Mouse (Mus musculus): ENCODE results near the gene Dpf3. TPM values are rescaled to one million over a fixed set of nuclear protein-coding genes. Genes with fewer than 3 reads are reported as not detected.

Dpf3 gene
- polyA plus RNA-seq, 1 experiment from 2014 or later = 13.0 TPM

- DNase-seq (ENCODE audit: low spot score) (no peak), ATAC-seq (replicated peaks; ENCODE audit: low FRiP score) (no peak)
- no peaks in the 10 kb centered on the region for H3K27me3 ChIP-seq (replicated peaks; ENCODE audit: control insufficient read depth, insufficient read depth, low read length)
- H3K4me3 ChIP-seq (ENCODE audit: low read depth, low read length) = no peak overlapping the region
- 69% methylated on average over 9 of the region's 9 CpGs for WGBS
- H3K4me1 ChIP-seq (replicated peaks; ENCODE audit: control insufficient read depth, insufficient read depth, low read length) = no peaks in the 10 kb centered on the region
- H3K4me2 ChIP-seq = no peak overlapping the region
- no peak overlapping the region for H3K9ac ChIP-seq (ENCODE audit: low read depth, low read length)
- H3K9me3 ChIP-seq (ENCODE audit: control insufficient read depth, low read length) = no peaks in the 10 kb centered on the region
- H3K36me3 ChIP-seq (ENCODE audit: control insufficient read depth, insufficient read depth, low read length) = no peaks in the 10 kb centered on the region
- H3K27ac ChIP-seq (ENCODE audit: low read depth, low read length) = no peak overlapping the region
Observed at GRCm38 (mm10) chr12:83494196-83494595, 6.7 kb upstream of the Dpf3 start.

- whole genome bisulfite sequencing = 65% methylated on average over 3 of the region's 3 CpGs
Observed at GRCm38 (mm10) chr12:83492808-83493207, 5.3 kb upstream of the Dpf3 start.

GRCm38 (mm10) chr12:83491609-83492008 lies 4.1 kb upstream of the Dpf3 start:
- Histone ChIP-seq H3K9ac (ENCODE audit: low read depth, low read length) (no peak overlapping the region), H3K27me3 (replicated peaks; ENCODE audit: control insufficient read depth, insufficient read depth, low read length) (no peaks in the 10 kb centered on the region), H3K4me3 (ENCODE audit: low read depth, low read length) (no peak overlapping the region), H3K4me1 (replicated peaks; ENCODE audit: control insufficient read depth, insufficient read depth, low read length) (peaks cover 7% of the 10 kb centered on the region; the same call in 1 of the 2 replicates), H3K9me3 (ENCODE audit: control insufficient read depth, low read length) (no peaks in the 10 kb centered on the region), H3K4me2 (no peak overlapping the region), H3K27ac (ENCODE audit: low read depth, low read length) (no peak overlapping the region), H3K36me3 (ENCODE audit: control insufficient read depth, insufficient read depth, low read length) (no peaks in the 10 kb centered on the region)
- WGBS = 42% methylated on average over 1 of the region's 1 CpGs
- no peak for DNase-seq (ENCODE audit: low spot score)
- no peak for ATAC-seq (replicated peaks; ENCODE audit: low FRiP score)

More at GRCm38 (mm10) chr12:83492808-83493207, 5.3 kb upstream of the Dpf3 start:
- Histone ChIP-seq H3K4me2 (no peak overlapping the region), H3K9me3 (ENCODE audit: control insufficient read depth, low read length) (no peaks in the 10 kb centered on the region), H3K36me3 (ENCODE audit: control insufficient read depth, insufficient read depth, low read length) (no peaks in the 10 kb centered on the region), H3K4me3 (ENCODE audit: low read depth, low read length) (no peak overlapping the region), H3K4me1 (replicated peaks; ENCODE audit: control insufficient read depth, insufficient read depth, low read length) (peaks cover 7% of the 10 kb centered on the region; the same call in 1 of the 2 replicates), H3K9ac (ENCODE audit: low read depth, low read length) (no peak overlapping the region), H3K27ac (ENCODE audit: low read depth, low read length) (no peak overlapping the region), H3K27me3 (replicated peaks; ENCODE audit: control insufficient read depth, insufficient read depth, low read length) (no peaks in the 10 kb centered on the region)
- ATAC-seq (replicated peaks; ENCODE audit: low FRiP score) = no peak
- DNase-seq (ENCODE audit: low spot score) = no peak

GRCm38 (mm10) chr12:83489748-83490147 lies 2.2 kb upstream of the Dpf3 start:
- no peaks in the 10 kb centered on the region for H3K36me3 ChIP-seq (ENCODE audit: control insufficient read depth, insufficient read depth, low read length)
- 31% methylated on average over 2 of the region's 2 CpGs for WGBS
- no peak overlapping the region for H3K27ac ChIP-seq (ENCODE audit: low read depth, low read length)
- H3K4me1 ChIP-seq (replicated peaks; ENCODE audit: control insufficient read depth, insufficient read depth, low read length) = peaks cover 19% of the 10 kb centered on the region
- H3K4me3 ChIP-seq (ENCODE audit: low read depth, low read length) = no peak overlapping the region
- DNase-seq (ENCODE audit: low spot score) (no peak), ATAC-seq (replicated peaks; ENCODE audit: low FRiP score) (no peak)
- no peak overlapping the region for H3K4me2 ChIP-seq
- H3K27me3 ChIP-seq (replicated peaks; ENCODE audit: control insufficient read depth, insufficient read depth, low read length) = peaks cover 11% of the 10 kb centered on the region
- no peaks in the 10 kb centered on the region for H3K9me3 ChIP-seq (ENCODE audit: control insufficient read depth, low read length)
- H3K9ac ChIP-seq (ENCODE audit: low read depth, low read length) = no peak overlapping the region

GRCm38 (mm10) chr12:83488211-83488941 lies 860 bp upstream of the Dpf3 start:
- Histone ChIP-seq H3K9me3 (ENCODE audit: control insufficient read depth, low read length) (no peaks in the 10 kb centered on the region), H3K4me2 (peak overlapping the region; percentile 99), H3K4me1 (replicated peaks; ENCODE audit: control insufficient read depth, insufficient read depth, low read length) (peaks cover 23% of the 10 kb centered on the region), H3K9ac (ENCODE audit: low read depth, low read length) (peak overlapping the region; percentile 61), H3K27me3 (replicated peaks; ENCODE audit: control insufficient read depth, insufficient read depth, low read length) (peaks cover 14% of the 10 kb centered on the region), H3K4me3 (ENCODE audit: low read depth, low read length) (peak overlapping the region; percentile 90), H3K27ac (ENCODE audit: low read depth, low read length) (peak overlapping the region; percentile 38; the same call in 1 of the 2 replicates), H3K36me3 (ENCODE audit: control insufficient read depth, insufficient read depth, low read length) (no peaks in the 10 kb centered on the region)
- peak; percentile 63 for DNase-seq (ENCODE audit: low spot score)
- ATAC-seq (replicated peaks; ENCODE audit: low FRiP score) = no peak
- WGBS = under 1% methylated on average over 29 of the region's 29 CpGs

- peaks cover 27% of the 10 kb centered on the region for H3K4me1 ChIP-seq (replicated peaks; ENCODE audit: control insufficient read depth, insufficient read depth, low read length)
- WGBS = 0% methylated on average over 73 of the region's 73 CpGs
- peak overlapping the region; percentile 90 for H3K4me3 ChIP-seq (ENCODE audit: low read depth, low read length)
- peak overlapping the region; percentile 84 for H3K9ac ChIP-seq (ENCODE audit: low read depth, low read length)
- peak overlapping the region; percentile 99 for H3K4me2 ChIP-seq
- ATAC-seq (replicated peaks; ENCODE audit: low FRiP score) (peak; percentile 73), DNase-seq (ENCODE audit: low spot score) (peak; percentile 75)
- peaks cover 14% of the 10 kb centered on the region for H3K27me3 ChIP-seq (replicated peaks; ENCODE audit: control insufficient read depth, insufficient read depth, low read length)
- no peaks in the 10 kb centered on the region for H3K36me3 ChIP-seq (ENCODE audit: control insufficient read depth, insufficient read depth, low read length)
- H3K27ac ChIP-seq (ENCODE audit: low read depth, low read length) = peak overlapping the region; percentile 92
- H3K9me3 ChIP-seq (ENCODE audit: control insufficient read depth, low read length) = no peaks in the 10 kb centered on the region
Observed at GRCm38 (mm10) chr12:83486671-83487461, 650 bp downstream of the Dpf3 start.

- WGBS = under 1% methylated on average over 53 of the region's 53 CpGs
- H3K9me3 ChIP-seq (ENCODE audit: control insufficient read depth, low read length) = no peaks in the 10 kb centered on the region
- peak overlapping the region; percentile 99 for H3K4me2 ChIP-seq
- H3K4me1 ChIP-seq (replicated peaks; ENCODE audit: control insufficient read depth, insufficient read depth, low read length) = peaks cover 27% of the 10 kb centered on the region
- H3K36me3 ChIP-seq (ENCODE audit: control insufficient read depth, insufficient read depth, low read length) = no peaks in the 10 kb centered on the region
- peaks cover 14% of the 10 kb centered on the region for H3K27me3 ChIP-seq (replicated peaks; ENCODE audit: control insufficient read depth, insufficient read depth, low read length)
- peak overlapping the region; percentile 84 for H3K9ac ChIP-seq (ENCODE audit: low read depth, low read length)
- H3K4me3 ChIP-seq (ENCODE audit: low read depth, low read length) = peak overlapping the region; percentile 90
- DNase-seq (ENCODE audit: low spot score) (peak; percentile 64), ATAC-seq (replicated peaks; ENCODE audit: low FRiP score) (no peak)
- peak overlapping the region; percentile 92; the same call in 1 of the 2 replicates for H3K27ac ChIP-seq (ENCODE audit: low read depth, low read length)
Observed at GRCm38 (mm10) chr12:83485911-83486670, 1.4 kb downstream of the Dpf3 start.
